8 mouse cellular contexts compared by ENCODE assay signal in genomic region chr6:128143390-128144020, GRCm38 (mm10). TPM values are rescaled to one million over a fixed set of nuclear protein-coding genes. Genes with fewer than 3 reads are reported as not detected.
DNase-seq lines count a peak whose midpoint lies in the region; ATAC-seq lines count a peak whose summit lies in the region.

Tspan9 (minus strand) TSS chr6:128143594.

- peak; percentile 43 for DNase-seq in MN1 (ENCODE audit: low spot score)
- peak; percentile 48 for DNase-seq in cerebellum, adult 11 months
- peak; percentile 31 for DNase-seq in layer of hippocampus, adult 9-11 months
- peak; percentile 78 for DNase-seq in lung, postnatal 10 days
- peak; percentile 79 for DNase-seq in ovary, postnatal 36 days (ENCODE audit: low spot score)
- DNase-seq in urinary bladder, adult 18-20 months (ENCODE audit: low spot score in 2 of 2): peak; percentile 72 to 82

- ATAC-seq in forebrain, embryonic 15.5 days (replicated peaks): peak; percentile 83
- peak; percentile 83 to 88 for ATAC-seq in hematopoietic stem cell, adult 5-6 weeks (replicated peaks in 1 of 2; ENCODE audit: insufficient read depth in 1 of 2, low FRiP score in 2 of 2, low TSS enrichment in 1 of 2, low read depth in 1 of 2, poor library complexity in 2 of 2, severe bottlenecking in 2 of 2)

- 1% methylated on average over 54 of the region's 56 CpGs for WGBS in forebrain, embryonic 15.5 days

- 0 out of 2 replicates have a peak within 1 kb of the TSS, but pooled peaks have one; percentile 50 for H3K27ac ChIP-seq in forebrain, embryonic 15.5 days (replicated peaks)

- peak within 1 kb of the TSS; percentile 90 for H3K4me2 ChIP-seq in forebrain, embryonic 15.5 days (replicated peaks)

- H3K9me3 ChIP-seq in forebrain, embryonic 15.5 days: no peaks in the 10 kb centered on the region

- no peaks in the 10 kb centered on the region for H3K27me3 ChIP-seq in forebrain, embryonic 15.5 days

- H3K4me1 ChIP-seq in forebrain, embryonic 15.5 days: peaks cover 15% of the 10 kb centered on the region

- H3K36me3 ChIP-seq in forebrain, embryonic 15.5 days: no peaks in the 10 kb centered on the region

- peak within 1 kb of the TSS; percentile 66 for H3K9ac ChIP-seq in forebrain, embryonic 15.5 days (replicated peaks)

- H3K4me3 ChIP-seq in forebrain, embryonic 15.5 days: peak within 1 kb of the TSS; percentile 57

RNA-seq across cellular contexts. Expression of gene Tspan9, which starts in this region (rescaled TPM):
- 45.9 and 47.7 TPM in 2 replicates for polyA plus RNA-seq in forebrain, embryonic 15.5 days (2015; fragmentation: Nextera tagmentation; extraction: Ambion mirVana)
- 2.5 and 14.3 TPM in 2 replicates for total RNA-seq in hematopoietic stem cell, adult 5-6 weeks (2017)

Comparison
In these comparisons a context has a peak if more than half of its experiments do, and no peak if none do; other contexts are left out.
1. Peak in every context shown above with its lines: DNase-seq, ATAC-seq, H3K4me3 ChIP-seq and H3K27ac ChIP-seq.